Mouse (Mus musculus) kidney, adult 2 months (tissue): ENCODE results near the gene Bhlhe41.

Source experiments
- CTCF ChIP-seq: fragments of 200-500 bp; conservative IDR thresholded peaks from 2 replicates; pipeline ENCODE4 v1.5.1; 2011; ENCODE audit warnings: low read depth, mild to moderate bottlenecking, control low read depth, low read length, moderate library complexity, mixed read lengths; ENCODE audit not compliant: insufficient read depth, insufficient read length
- POLR2A ChIP-seq: fragments of 200-500 bp; IDR thresholded peaks from one replicate; pipeline ENCODE4 v1.6.1; 2011; ENCODE audit warnings: low read depth, low read length, control low read depth

- TF ChIP-seq CTCF (no peak), POLR2A (no peak)
Measured at GRCm38 (mm10) chr6:145852708-145853107, 12.7 kb downstream of the Bhlhe41 start.
